Mouse (Mus musculus) lung, adult 2 months (tissue): ENCODE measurements around the gene Gm20388.

ENCODE experiments used
- CTCF ChIP-seq: fragments of 200-500 bp; IDR thresholded peaks from 2 replicates; pipeline ENCODE4 v1.5.1; 2011; ENCODE audit warnings: mild to moderate bottlenecking, low read length, control low read depth; ENCODE audit not compliant: insufficient read depth
- POLR2A ChIP-seq: fragments of 200-500 bp; IDR thresholded peaks from 2 replicates; pipeline ENCODE4 v1.6.1; 2011; ENCODE audit warnings: low read depth, mild to moderate bottlenecking, control low read depth, low read length, borderline replicate concordance; ENCODE audit errors: extremely low read depth

DNA sequence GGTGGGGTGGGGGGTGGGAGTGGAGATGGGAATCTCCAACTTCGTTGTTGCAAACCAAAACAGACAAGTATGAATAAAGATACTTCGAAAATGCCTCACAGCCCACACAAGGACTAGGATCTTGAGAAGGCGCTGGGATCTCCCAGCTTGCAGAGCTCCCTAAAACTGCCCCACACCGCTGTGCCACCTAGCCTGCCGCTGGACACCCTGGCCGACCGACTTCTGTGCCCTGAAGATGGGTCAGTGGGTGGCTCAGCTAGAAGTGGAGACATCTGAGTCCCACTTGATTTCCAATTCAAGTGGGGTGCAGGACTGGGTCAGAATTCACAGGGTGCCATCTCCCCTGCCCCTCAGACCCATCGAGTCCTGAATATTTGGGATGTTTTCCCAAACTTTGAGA, 1211.1 kb downstream of the Gm20388 start:
- TF ChIP-seq CTCF = no peak
- no peak for TF ChIP-seq POLR2A
